Mouse (Mus musculus) lung, postnatal 4 days (tissue): ENCODE measurements around the gene Camta2.

Experiments used
- DNase-seq, 2 experiments: peaks; one replicate each; pipeline ENCODE4 v3.0.0; 2021

Camta2 gene

GRCm38 (mm10) chr11:70660571-70660970 is 27.3 kb downstream of the Camta2 start:
- no peak for DNase-seq

- peak in 1 of 2 experiments; percentile 14 for DNase-seq
These were observed 29.0 kb downstream of the Camta2 start for GRCm38 (mm10) chr11:70658942-70659341.

GRCm38 (mm10) chr11:70658521-70658920 is 29.4 kb downstream of the Camta2 start:
- DNase-seq: peak in 1 of 2 experiments; percentile 18

- no peak for DNase-seq
These were observed 29.9 kb downstream of the Camta2 start for GRCm38 (mm10) chr11:70657991-70658390.

- peak in 1 of 2 experiments; percentile 20 for DNase-seq
These were observed 30.3 kb downstream of the Camta2 start for GRCm38 (mm10) chr11:70657573-70657972.

GRCm38 (mm10) chr11:70656964-70657363 is 30.9 kb downstream of the Camta2 start, which contains the start of gene Eno3:
TSS of gene Eno3 (plus strand) at chr11:70657202.
- DNase-seq: peak in 1 of 2 experiments; percentile 46

- DNase-seq: peak; percentile 55 to 71
These were observed 31.4 kb downstream of the Camta2 start for GRCm38 (mm10) chr11:70656456-70656927.

- DNase-seq: peak; percentile 75 to 80
These were observed 32.1 kb downstream of the Camta2 start for GRCm38 (mm10) chr11:70655571-70656455.

GRCm38 (mm10) chr11:70654923-70655570 is 32.9 kb downstream of the Camta2 start:
- DNase-seq: peak; percentile 88 to 91

GRCm38 (mm10) chr11:70654198-70654922 is 33.5 kb downstream of the Camta2 start, which contains the start of gene Pfn1:
TSS of gene Pfn1 (minus strand) at chr11:70654644.
- DNase-seq: peak; percentile 85 to 88

- DNase-seq: peak; percentile 82 to 85
These were observed 34.3 kb downstream of the Camta2 start for GRCm38 (mm10) chr11:70653345-70654197.

- no peak for DNase-seq
These were observed 35.0 kb downstream of the Camta2 start for GRCm38 (mm10) chr11:70652884-70653344.

GRCm38 (mm10) chr11:70652029-70652883 is 35.6 kb downstream of the Camta2 start:
- no peak for DNase-seq

- no peak for DNase-seq
These were observed 36.5 kb downstream of the Camta2 start for GRCm38 (mm10) chr11:70651391-70651790.

- DNase-seq: peak in 1 of 2 experiments; percentile 39
These were observed 37.4 kb downstream of the Camta2 start for GRCm38 (mm10) chr11:70650322-70651175.

GRCm38 (mm10) chr11:70649185-70649734 is 38.6 kb downstream of the Camta2 start:
- DNase-seq: no peak

- no peak for DNase-seq
These were observed 39.4 kb downstream of the Camta2 start for GRCm38 (mm10) chr11:70648512-70648911.

- peak; percentile 57 to 59 for DNase-seq
These were observed 40.0 kb downstream of the Camta2 start for GRCm38 (mm10) chr11:70647716-70648420.
